Mouse (Mus musculus) ES-E14 (cell line): ENCODE results near the gene Smad3. TPM values are rescaled to one million over a fixed set of nuclear protein-coding genes. Genes with fewer than 3 reads are reported as not detected.

Experiments used
- DNase-seq: peaks from one replicate; pipeline ENCODE4 v3.0.0-alpha.2; 2013; ENCODE audit warnings: low read depth, low spot score
- H3K27ac ChIP-seq: 2 replicates; pipeline ENCODE4 v1.5.1; 2012; ENCODE audit warnings: low read depth, mild to moderate bottlenecking, low read length, moderate library complexity, mixed read lengths; ENCODE audit not compliant: poor library complexity, insufficient read depth, severe bottlenecking
- H3K36me3 ChIP-seq: 2 replicates; pipeline ENCODE4 v1.6.1; 2012; ENCODE audit warnings: mild to moderate bottlenecking, low read length, moderate library complexity, mixed read lengths; ENCODE audit not compliant: control insufficient read depth, poor library complexity, insufficient read depth, severe bottlenecking
- H3K4me1 ChIP-seq, 2 experiments: fragments of 150-350 bp in 1 of 2; sonication (generic) in 1 of 2; 2 replicates each; pipeline ENCODE4 v1.6.1; 2012; ENCODE audit warnings: low read length in 2 of 2, mild to moderate bottlenecking in 1 of 2, mixed read lengths in 1 of 2; ENCODE audit not compliant: control insufficient read depth in 2 of 2, insufficient read depth in 2 of 2, poor library complexity in 1 of 2
- H3K4me3 ChIP-seq, 2 experiments: fragments of 150-350 bp in 1 of 2; sonication (generic) in 1 of 2; 2 replicates each; pipeline ENCODE4 v1.5.1; 2012; ENCODE audit warnings: low read length in 2 of 2, low read depth in 1 of 2, mild to moderate bottlenecking in 1 of 2, mixed read lengths in 1 of 2; ENCODE audit not compliant: insufficient read depth in 1 of 2, poor library complexity in 1 of 2, severe bottlenecking in 1 of 2
- H3K9ac ChIP-seq: 2 replicates; pipeline ENCODE4 v1.6.1; 2012; ENCODE audit warnings: low read depth, mild to moderate bottlenecking, low read length, mixed read lengths; ENCODE audit not compliant: poor library complexity, insufficient read depth, severe bottlenecking
- H3K9me3 ChIP-seq: fragments of 150-350 bp; sonication (generic); 2 replicates; pipeline ENCODE4 v1.6.1; 2012; ENCODE audit warnings: low read depth, mild to moderate bottlenecking, low read length; ENCODE audit not compliant: control insufficient read depth, insufficient read depth
- CHD2 ChIP-seq: IDR thresholded peaks from 2 replicates; pipeline ENCODE4 v1.6.1; 2014; ENCODE audit warnings: mild to moderate bottlenecking, low read depth, low read length, inconsistent platforms
- HCFC1 ChIP-seq: IDR thresholded peaks from 2 replicates; pipeline ENCODE4 v1.6.1; 2012; ENCODE audit warnings: low read length, inconsistent platforms, borderline replicate concordance; ENCODE audit not compliant: insufficient read depth
- MAFK ChIP-seq: IDR thresholded peaks from 2 replicates; pipeline ENCODE4 v1.6.1; 2014; ENCODE audit warnings: mild to moderate bottlenecking, low read depth, low read length, inconsistent platforms; ENCODE audit not compliant: insufficient read depth
- ZC3H11A ChIP-seq: IDR thresholded peaks from 2 replicates; pipeline ENCODE4 v1.6.1; 2012; ENCODE audit warnings: low read depth, mild to moderate bottlenecking, inconsistent platforms, low read length, borderline replicate concordance
- ZNF384 ChIP-seq: IDR thresholded peaks from 2 replicates; pipeline ENCODE4 v1.6.1; 2012; ENCODE audit warnings: low read depth, low read length, inconsistent platforms
- in situ Hi-C, 2 experiments: fragments of 600-800 bp; cut with MboI; formaldehyde crosslinking; loops; one replicate each; pipeline ENCODE4 v1.15.1; 2025; ENCODE audit warnings: low sequenced_read_pairs in 2 of 2, inconsistent platforms in 1 of 2; ENCODE audit not compliant: unreplicated experiment in 2 of 2
- total RNA-seq: library from RNA; depleted of rRNA; stranded (reverse); fragments of 300-350 nt; gene quantifications from 2 replicates; pipeline ENCODE4 v1.2.3, GENCODE M21; 2012

Gene Smad3
- total RNA-seq, 1 experiment: 15.2 TPM

DNA sequence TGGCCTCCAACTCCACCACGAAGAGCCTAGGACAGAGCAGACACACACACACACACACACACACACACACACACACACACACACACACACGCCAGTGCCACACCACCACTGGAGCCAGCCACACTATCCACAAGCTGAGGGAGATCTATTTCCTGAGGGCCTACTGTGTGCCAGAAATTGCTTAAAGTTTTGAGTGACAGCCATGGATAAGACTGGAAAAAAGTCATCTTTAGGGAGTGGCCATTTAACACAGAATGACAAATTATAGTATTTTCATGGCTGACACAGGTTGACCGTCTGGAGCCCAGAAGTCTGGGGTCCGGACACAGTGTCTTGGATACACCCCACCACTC lies 55.9 kb downstream of the Smad3 start:
- Histone ChIP-seq H3K9ac (no peak overlapping the region), H3K9me3 (no peaks in the 10 kb centered on the region), H3K36me3 (no peaks in the 10 kb centered on the region), H3K4me1 (0 out of 4 replicates have a peak, but pooled peaks cover 0 to 1% of the 10 kb centered on the region in 2 experiments), H3K27ac (no peak overlapping the region), H3K4me3 (no peak overlapping the region)
- in situ Hi-C loops: no loop called here
- no peak for DNase-seq
- no peak for TF ChIP-seq MAFK
- TF ChIP-seq ZC3H11A: no peak
- TF ChIP-seq CHD2: no peak
- TF ChIP-seq ZNF384: no peak
- TF ChIP-seq HCFC1: no peak

DNA sequence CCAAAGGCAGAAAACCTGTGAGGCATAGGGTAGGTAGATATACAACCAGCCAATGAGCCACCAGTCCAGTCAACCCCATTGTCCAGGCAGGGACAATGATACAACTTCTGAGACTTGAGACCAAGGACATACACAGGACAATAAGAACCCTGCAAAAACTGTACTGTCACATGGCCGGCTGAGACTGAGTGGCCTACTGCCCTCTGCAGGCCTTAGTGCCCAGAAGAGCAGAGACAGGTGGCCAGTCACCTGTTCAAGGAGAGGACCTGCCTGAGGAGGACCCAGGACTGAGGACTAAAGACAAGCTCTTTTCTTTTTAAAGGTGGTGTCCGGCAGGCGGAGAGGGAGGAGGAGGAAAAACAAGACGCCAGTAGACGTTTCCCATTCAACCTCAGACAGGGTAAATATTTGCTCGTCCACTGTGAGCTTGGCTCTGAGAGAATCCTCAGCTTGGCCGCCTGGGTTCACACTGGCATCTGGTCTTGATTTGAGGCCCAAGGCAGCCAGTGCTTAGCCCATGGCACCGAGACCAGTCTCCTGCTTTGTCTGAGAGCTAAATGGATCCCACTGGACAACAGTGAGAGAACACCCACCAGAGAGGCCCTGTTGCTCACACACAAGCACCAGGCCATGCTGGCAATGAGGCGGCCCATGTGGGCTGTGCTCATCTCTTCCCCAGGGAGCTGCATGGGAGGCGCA lies 56.4 kb downstream of the Smad3 start:
- Histone ChIP-seq H3K4me1 (0 out of 4 replicates have a peak, but pooled peaks cover 0 to 2% of the 10 kb centered on the region in 2 experiments), H3K9ac (no peak overlapping the region), H3K9me3 (no peaks in the 10 kb centered on the region), H3K4me3 (no peak overlapping the region), H3K27ac (no peak overlapping the region), H3K36me3 (no peaks in the 10 kb centered on the region)
- no peak for TF ChIP-seq CHD2
- TF ChIP-seq ZC3H11A: no peak
- no peak for TF ChIP-seq HCFC1
- no peak for TF ChIP-seq ZNF384
- TF ChIP-seq MAFK: no peak
- in situ Hi-C loops: no loop called here
- DNase-seq: no peak

DNA sequence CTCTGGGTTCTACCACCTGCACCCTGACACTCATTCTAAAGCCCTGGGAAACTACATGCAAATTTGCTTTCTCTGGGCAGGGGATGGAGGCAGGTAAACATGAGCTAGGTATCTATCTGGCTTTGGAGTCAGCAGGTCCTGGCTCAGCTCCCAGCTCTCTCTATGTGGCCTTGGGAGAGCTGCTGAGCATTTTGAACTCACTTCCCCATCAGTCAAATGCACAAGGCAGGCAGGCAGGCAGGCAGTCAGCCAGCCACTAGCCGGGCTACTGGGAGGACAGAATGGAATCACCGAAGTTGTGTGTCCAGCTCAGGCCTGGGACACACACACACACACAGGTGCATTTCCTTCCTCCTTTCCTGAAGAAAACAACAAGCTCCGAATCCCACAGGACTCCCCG lies 58.6 kb downstream of the Smad3 start:
- no peak overlapping the region for H3K27ac ChIP-seq
- in situ Hi-C loops: no loop called here
- TF ChIP-seq ZNF384 (no peak), MAFK (no peak), HCFC1 (no peak), CHD2 (no peak), ZC3H11A (no peak)

DNA sequence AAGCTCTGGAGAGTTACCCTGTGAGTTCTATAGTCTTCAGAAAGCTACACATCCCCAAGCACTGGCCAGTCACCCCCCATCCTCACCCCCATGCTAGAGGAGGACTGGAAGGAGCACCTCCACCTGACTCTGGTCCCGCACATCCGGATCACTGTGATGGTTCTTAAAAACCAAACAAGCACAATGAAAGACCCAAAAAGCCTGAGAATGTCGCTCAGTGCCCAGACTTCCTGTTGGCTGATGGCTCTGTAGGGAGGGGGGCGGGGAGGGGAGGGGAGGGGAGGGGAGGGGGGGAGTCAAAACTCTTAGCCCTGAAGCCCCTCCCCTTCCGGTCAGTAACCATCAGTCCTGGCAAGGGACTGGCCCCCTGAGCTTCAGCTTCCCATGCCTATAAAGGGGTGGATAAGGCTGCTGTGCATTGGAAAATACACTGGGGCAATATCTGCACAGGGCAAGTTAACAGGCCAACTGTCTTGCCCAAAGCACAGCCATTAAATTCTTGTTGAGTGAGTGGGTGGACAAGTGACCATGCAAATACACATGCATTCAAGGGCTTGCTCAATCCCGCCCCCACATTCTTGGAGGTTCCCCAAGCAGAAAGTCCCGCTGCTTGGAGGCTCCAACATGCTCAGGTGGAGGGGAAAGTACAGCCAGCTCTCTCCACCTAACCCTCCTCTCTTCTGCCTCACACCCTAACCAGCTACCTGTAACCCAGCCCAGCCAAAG lies 59.3 kb downstream of the Smad3 start:
- Histone ChIP-seq H3K4me3 (no peak overlapping the region), H3K9ac (no peak overlapping the region), H3K9me3 (no peaks in the 10 kb centered on the region), H3K36me3 (no peaks in the 10 kb centered on the region), H3K27ac (no peak overlapping the region), H3K4me1 (0 out of 4 replicates have a peak, but pooled peaks cover 0 to 2% of the 10 kb centered on the region in 2 experiments)
- TF ChIP-seq CHD2: no peak
- TF ChIP-seq HCFC1: no peak
- no peak for TF ChIP-seq MAFK
- TF ChIP-seq ZNF384: no peak
- no peak for TF ChIP-seq ZC3H11A
- in situ Hi-C loops: no loop called here
- DNase-seq: no peak

More for the DNA sequence above, 58.6 kb downstream of the Smad3 start:
- H3K9ac ChIP-seq: no peak overlapping the region
- no peaks in the 10 kb centered on the region for H3K36me3 ChIP-seq
- H3K4me3 ChIP-seq: no peak overlapping the region
- H3K4me1 ChIP-seq: 0 out of 4 replicates have a peak, but pooled peaks cover 0 to 2% of the 10 kb centered on the region in 2 experiments
- no peak for DNase-seq
- no peaks in the 10 kb centered on the region for H3K9me3 ChIP-seq
